Comparison of ENCODE assay signal across 9 mouse cellular contexts in genomic region chr19:34666127-34666526, GRCm38 (mm10). TPM values are rescaled to one million over a fixed set of nuclear protein-coding genes. Genes with fewer than 3 reads are reported as not detected.
A peak's percentile ranks its signal among the peaks of the same experiment; 100 is the strongest.
DNase-seq lines count a peak whose midpoint lies in the region; ATAC-seq lines count a peak whose summit lies in the region.
"Had no signal": no experiment of that assay in that cellular context is flagged by ENCODE, and none has a peak within 500 bp of the region (broad histone marks: within the 10 kb centered on the region; RNA-seq: fewer than 3 reads in every experiment).

No protein-coding gene starts in this region.

- H3K4me2 ChIP-seq in forebrain, embryonic 12.5 days: no peak overlapping the region
- no peak overlapping the region for H3K4me2 ChIP-seq in forebrain, embryonic 16.5 days (ENCODE audit: low read length)

- WGBS in forebrain, embryonic 12.5 days: under 1% methylated on average over 5 of the region's 5 CpGs
- 2% methylated on average over 5 of the region's 5 CpGs for WGBS in forebrain, embryonic 16.5 days

- ATAC-seq in forebrain, embryonic 12.5 days (ENCODE audit: low FRiP score): peak; percentile 12; the same call in 1 of the 2 replicates
- ATAC-seq in forebrain, embryonic 16.5 days: no peak
- peak; percentile 72 for ATAC-seq in megakaryocyte progenitor cell, adult 5-6 weeks (replicated peaks; ENCODE audit: poor library complexity)

- no peaks in the 10 kb centered on the region for H3K4me1 ChIP-seq in forebrain, embryonic 12.5 days
- no peaks in the 10 kb centered on the region for H3K4me1 ChIP-seq in forebrain, embryonic 16.5 days (replicated peaks; ENCODE audit: control insufficient read depth, insufficient read depth, low read length)

- no peaks in the 10 kb centered on the region for H3K27me3 ChIP-seq in forebrain, embryonic 12.5 days
- H3K27me3 ChIP-seq in forebrain, embryonic 16.5 days (replicated peaks; ENCODE audit: control insufficient read depth, insufficient read depth, low read length): no peaks in the 10 kb centered on the region

- no peak overlapping the region for H3K27ac ChIP-seq in forebrain, embryonic 12.5 days
- no peak overlapping the region for H3K27ac ChIP-seq in forebrain, embryonic 16.5 days (ENCODE audit: low read length)

- DNase-seq in NIH3T3 (ENCODE audit: low read depth): peak; percentile 92
- peak; percentile 70 for DNase-seq in cerebellum, adult 9-10 months
- DNase-seq in gastrocnemius, postnatal 10 days: peak; percentile 78
- DNase-seq in layer of hippocampus, adult 9-10 months (ENCODE audit: low spot score): peak; percentile 63
- DNase-seq in spleen, postnatal 10 days (ENCODE audit: low spot score in 2 of 2): peak; percentile 65 to 77

- H3K9me3 ChIP-seq in forebrain, embryonic 12.5 days: no peaks in the 10 kb centered on the region
- H3K9me3 ChIP-seq in forebrain, embryonic 16.5 days (ENCODE audit: control insufficient read depth, low read length): no peaks in the 10 kb centered on the region

- H3K4me3 ChIP-seq in forebrain, embryonic 12.5 days (replicated peaks): no peak overlapping the region
- no peak overlapping the region for H3K4me3 ChIP-seq in forebrain, embryonic 16.5 days (replicated peaks; ENCODE audit: low read length)

- no peaks in the 10 kb centered on the region for H3K36me3 ChIP-seq in forebrain, embryonic 12.5 days (replicated peaks)
- H3K36me3 ChIP-seq in forebrain, embryonic 16.5 days (ENCODE audit: control insufficient read depth, insufficient read depth): no peaks in the 10 kb centered on the region

- no peak overlapping the region for H3K9ac ChIP-seq in forebrain, embryonic 12.5 days
- H3K9ac ChIP-seq in forebrain, embryonic 16.5 days (replicated peaks; ENCODE audit: low read depth, low read length): no peak overlapping the region

RNA-seq across cellular contexts. Expression of gene Ifit1, which starts 25.5 kb away (rescaled TPM):
- polyA plus RNA-seq in forebrain, embryonic 12.5 days (2016; fragmentation: Nextera tagmentation; extraction: Ambion mirVana): 0.11 and 0.17 TPM in 2 replicates
- polyA plus RNA-seq in forebrain, embryonic 16.5 days (2015; fragmentation: Nextera tagmentation; extraction: Ambion mirVana): 0.15 and 0.18 TPM in 2 replicates
- total RNA-seq in gastrocnemius, postnatal 10 days (2021): under 1 TPM; 0.09 to 0.12 TPM
- 1.5 and 2.1 TPM in 2 replicates for total RNA-seq in megakaryocyte progenitor cell, adult 5-6 weeks (2015)
- total RNA-seq in megakaryocyte progenitor cell, adult 5-6 weeks (2017): 1.0 and 1.1 TPM in 2 replicates

RNA-seq across cellular contexts. Expression of gene Ifit1bl2, which starts 25.6 kb away (rescaled TPM):
- polyA plus RNA-seq in forebrain, embryonic 12.5 days (2016; fragmentation: Nextera tagmentation; extraction: Ambion mirVana): not detected in 2 replicates
- 0.19 and 0.22 TPM in 2 replicates for polyA plus RNA-seq in forebrain, embryonic 16.5 days (2015; fragmentation: Nextera tagmentation; extraction: Ambion mirVana)
- under 1 TPM in 1 of 2 experiments, not detected in 1; 0.12 TPM for total RNA-seq in gastrocnemius, postnatal 10 days (2021)
- total RNA-seq in megakaryocyte progenitor cell, adult 5-6 weeks (2015): not detected in 2 replicates
- 0.27 and 0.83 TPM in 2 replicates for total RNA-seq in megakaryocyte progenitor cell, adult 5-6 weeks (2017)

RNA-seq across cellular contexts. Expression of gene Ifit3b, which starts 58.4 kb away (rescaled TPM):
- polyA plus RNA-seq in forebrain, embryonic 12.5 days (2016; fragmentation: Nextera tagmentation; extraction: Ambion mirVana): 0.09 TPM in 1 of 2 replicates, not detected in the other
- 0.30 TPM in 1 of 2 replicates, not detected in the other for polyA plus RNA-seq in forebrain, embryonic 16.5 days (2015; fragmentation: Nextera tagmentation; extraction: Ambion mirVana)
- under 1 TPM; 0.40 to 0.50 TPM for total RNA-seq in gastrocnemius, postnatal 10 days (2021)
- total RNA-seq in megakaryocyte progenitor cell, adult 5-6 weeks (2015): not detected in 2 replicates
- 0.27 TPM in 1 of 2 replicates, not detected in the other for total RNA-seq in megakaryocyte progenitor cell, adult 5-6 weeks (2017)
- polyA plus RNA-seq: lung, embryonic 16.5 days had no signal
